Mouse (Mus musculus): ENCODE data around the gene Ephb1. TPM values are rescaled to one million over a fixed set of nuclear protein-coding genes. Genes with fewer than 3 reads are reported as not detected.

Ephb1 gene
- polyA plus RNA-seq, 1 experiment from 2014 or later = 0.44 TPM

GRCm38 (mm10) chr9:102330266-102331060, 24.0 kb downstream of the Ephb1 start:
- Histone ChIP-seq H3K9me3 (replicated peaks) (no peaks in the 10 kb centered on the region), H3K9ac (no peak overlapping the region), H3K4me3 (no peak overlapping the region), H3K27ac (no peak overlapping the region), H3K4me2 (no peak overlapping the region), H3K4me1 (no peaks in the 10 kb centered on the region), H3K36me3 (no peaks in the 10 kb centered on the region), H3K27me3 (replicated peaks) (no peaks in the 10 kb centered on the region)
- ATAC-seq = no peak
- WGBS (ENCODE audit: insufficient replicate concordance) = 76% methylated on average over 16 of the region's 16 CpGs

- no peak overlapping the region for H3K9ac ChIP-seq
- no peaks in the 10 kb centered on the region for H3K36me3 ChIP-seq
- no peak for ATAC-seq
- no peaks in the 10 kb centered on the region for H3K27me3 ChIP-seq (replicated peaks)
- H3K4me3 ChIP-seq = no peak overlapping the region
- H3K9me3 ChIP-seq (replicated peaks) = no peaks in the 10 kb centered on the region
- WGBS (ENCODE audit: insufficient replicate concordance) = 59% methylated on average over 4 of the region's 4 CpGs
- H3K4me1 ChIP-seq = no peaks in the 10 kb centered on the region
- H3K4me2 ChIP-seq = no peak overlapping the region
- H3K27ac ChIP-seq = no peak overlapping the region
These were observed 26.8 kb downstream of the Ephb1 start for GRCm38 (mm10) chr9:102327625-102328150.

- Histone ChIP-seq H3K4me1 (no peaks in the 10 kb centered on the region), H3K4me3 (no peak overlapping the region), H3K9ac (no peak overlapping the region), H3K4me2 (no peak overlapping the region), H3K36me3 (no peaks in the 10 kb centered on the region), H3K9me3 (replicated peaks) (no peaks in the 10 kb centered on the region), H3K27ac (no peak overlapping the region), H3K27me3 (replicated peaks) (no peaks in the 10 kb centered on the region)
- WGBS (ENCODE audit: insufficient replicate concordance) = 73% methylated on average over 6 of the region's 6 CpGs
- no peak for ATAC-seq
These were observed 39.1 kb downstream of the Ephb1 start for GRCm38 (mm10) chr9:102315436-102315835.

GRCm38 (mm10) chr9:102314795-102315194, 39.7 kb downstream of the Ephb1 start:
- no peak for ATAC-seq
- whole genome bisulfite sequencing (ENCODE audit: insufficient replicate concordance) = 55% methylated on average over 1 of the region's 1 CpGs
- no peak overlapping the region for H3K9ac ChIP-seq

GRCm38 (mm10) chr9:102310431-102310830, 44.1 kb downstream of the Ephb1 start:
- no peak overlapping the region for H3K27ac ChIP-seq
- H3K4me3 ChIP-seq = no peak overlapping the region
- 47% methylated on average over 3 of the region's 3 CpGs for WGBS (ENCODE audit: insufficient replicate concordance)
- no peaks in the 10 kb centered on the region for H3K36me3 ChIP-seq
- H3K4me1 ChIP-seq = 0 out of 2 replicates have a peak, but pooled peaks cover 4% of the 10 kb centered on the region
- no peaks in the 10 kb centered on the region for H3K27me3 ChIP-seq (replicated peaks)
- no peak for ATAC-seq
- H3K4me2 ChIP-seq = no peak overlapping the region
- no peaks in the 10 kb centered on the region for H3K9me3 ChIP-seq (replicated peaks)
- no peak overlapping the region for H3K9ac ChIP-seq

More at GRCm38 (mm10) chr9:102314795-102315194, 39.7 kb downstream of the Ephb1 start:
- Histone ChIP-seq H3K4me3 (no peak overlapping the region), H3K27ac (no peak overlapping the region), H3K27me3 (replicated peaks) (no peaks in the 10 kb centered on the region), H3K4me2 (no peak overlapping the region), H3K9me3 (replicated peaks) (no peaks in the 10 kb centered on the region), H3K36me3 (no peaks in the 10 kb centered on the region), H3K4me1 (no peaks in the 10 kb centered on the region)

GRCm38 (mm10) chr9:102309278-102309677, 45.2 kb downstream of the Ephb1 start:
- H3K9me3 ChIP-seq (replicated peaks) = no peaks in the 10 kb centered on the region
- H3K27ac ChIP-seq = no peak overlapping the region
- H3K4me2 ChIP-seq = no peak overlapping the region
- no peak for ATAC-seq
- H3K4me1 ChIP-seq = 0 out of 2 replicates have a peak, but pooled peaks cover 4% of the 10 kb centered on the region
- no peaks in the 10 kb centered on the region for H3K27me3 ChIP-seq (replicated peaks)
- no peak overlapping the region for H3K4me3 ChIP-seq
- no peak overlapping the region for H3K9ac ChIP-seq
- H3K36me3 ChIP-seq = no peaks in the 10 kb centered on the region
- WGBS (ENCODE audit: insufficient replicate concordance) = 72% methylated on average over 7 of the region's 7 CpGs

- WGBS (ENCODE audit: insufficient replicate concordance) = 50% methylated on average over 4 of the region's 4 CpGs
- no peak overlapping the region for H3K4me2 ChIP-seq
- H3K9me3 ChIP-seq (replicated peaks) = no peaks in the 10 kb centered on the region
- no peak overlapping the region for H3K4me3 ChIP-seq
- H3K27ac ChIP-seq = no peak overlapping the region
- H3K36me3 ChIP-seq = no peaks in the 10 kb centered on the region
- no peaks in the 10 kb centered on the region for H3K27me3 ChIP-seq (replicated peaks)
- 0 out of 2 replicates have a peak, but pooled peaks cover 4% of the 10 kb centered on the region for H3K4me1 ChIP-seq
- H3K9ac ChIP-seq = no peak overlapping the region
- no peak for ATAC-seq
These were observed 46.8 kb downstream of the Ephb1 start for GRCm38 (mm10) chr9:102307656-102308055.

GRCm38 (mm10) chr9:102306645-102307415, 47.7 kb downstream of the Ephb1 start:
- Histone ChIP-seq H3K9me3 (replicated peaks) (no peaks in the 10 kb centered on the region), H3K4me2 (no peak overlapping the region), H3K9ac (no peak overlapping the region), H3K36me3 (no peaks in the 10 kb centered on the region), H3K27me3 (replicated peaks) (no peaks in the 10 kb centered on the region), H3K27ac (no peak overlapping the region), H3K4me1 (0 out of 2 replicates have a peak, but pooled peaks cover 4% of the 10 kb centered on the region), H3K4me3 (no peak overlapping the region)
- ATAC-seq = no peak
- WGBS (ENCODE audit: insufficient replicate concordance) = 33% methylated on average over 1 of the region's 1 CpGs

- Histone ChIP-seq H3K4me2 (no peak overlapping the region), H3K27me3 (replicated peaks) (no peaks in the 10 kb centered on the region), H3K36me3 (no peaks in the 10 kb centered on the region), H3K4me3 (no peak overlapping the region), H3K9me3 (replicated peaks) (no peaks in the 10 kb centered on the region), H3K27ac (no peak overlapping the region), H3K4me1 (0 out of 2 replicates have a peak, but pooled peaks cover 4% of the 10 kb centered on the region), H3K9ac (no peak overlapping the region)
- 50% methylated on average over 7 of the region's 7 CpGs for WGBS (ENCODE audit: insufficient replicate concordance)
- no peak for ATAC-seq
These were observed 48.9 kb downstream of the Ephb1 start for GRCm38 (mm10) chr9:102305432-102306100.

- Histone ChIP-seq H3K9me3 (replicated peaks) (no peaks in the 10 kb centered on the region), H3K4me1 (0 out of 2 replicates have a peak, but pooled peaks cover 4% of the 10 kb centered on the region), H3K4me2 (no peak overlapping the region), H3K36me3 (no peaks in the 10 kb centered on the region), H3K4me3 (no peak overlapping the region), H3K27ac (no peak overlapping the region), H3K9ac (no peak overlapping the region), H3K27me3 (replicated peaks) (no peaks in the 10 kb centered on the region)
- ATAC-seq = no peak
- WGBS (ENCODE audit: insufficient replicate concordance) = 24% methylated on average over 3 of the region's 3 CpGs
These were observed 49.7 kb downstream of the Ephb1 start for GRCm38 (mm10) chr9:102304796-102305195.

- no peak overlapping the region for H3K9ac ChIP-seq
- no peaks in the 10 kb centered on the region for H3K9me3 ChIP-seq (replicated peaks)
- no peaks in the 10 kb centered on the region for H3K36me3 ChIP-seq
- no peak overlapping the region for H3K4me2 ChIP-seq
- H3K4me3 ChIP-seq = no peak overlapping the region
- WGBS (ENCODE audit: insufficient replicate concordance) = 58% methylated on average over 13 of the region's 13 CpGs
- no peak overlapping the region for H3K27ac ChIP-seq
- H3K27me3 ChIP-seq (replicated peaks) = no peaks in the 10 kb centered on the region
- ATAC-seq = no peak
- H3K4me1 ChIP-seq = 0 out of 2 replicates have a peak, but pooled peaks cover 4% of the 10 kb centered on the region
These were observed 50.6 kb downstream of the Ephb1 start for GRCm38 (mm10) chr9:102303882-102304281.

Data from liver, embryonic 12.5 days (tissue).